Mouse (Mus musculus): ENCODE measurements around the gene Dck. TPM values are rescaled to one million over a fixed set of nuclear protein-coding genes. Genes with fewer than 3 reads are reported as not detected.

Dck gene
- polyA plus RNA-seq, 1 experiment from 2014 or later = 127 TPM

Other genes starting within 250 kb of the Dck start
- 0.14 TPM in 1 of 2 replicates, not detected in the other for gene Jchain, start 237.1 kb upstream of the Dck start, polyA plus RNA-seq (2016; fragmentation: Nextera tagmentation; extraction: Ambion mirVana)
- gene Utp3, start 210.5 kb upstream of the Dck start, polyA plus RNA-seq (2016; fragmentation: Nextera tagmentation; extraction: Ambion mirVana) = 86.5 and 95.9 TPM in 2 replicates
- 29.6 and 33.9 TPM in 2 replicates for gene Rufy3, start 200.0 kb upstream of the Dck start, polyA plus RNA-seq (2016; fragmentation: Nextera tagmentation; extraction: Ambion mirVana)
- gene Grsf1, start 88.8 kb upstream of the Dck start, polyA plus RNA-seq (2016; fragmentation: Nextera tagmentation; extraction: Ambion mirVana) = 79.7 and 82.4 TPM in 2 replicates
- gene Mob1b, start 44.1 kb upstream of the Dck start, polyA plus RNA-seq (2016; fragmentation: Nextera tagmentation; extraction: Ambion mirVana) = 14.1 and 14.9 TPM in 2 replicates
- gene Slc4a4, start 121.8 kb downstream of the Dck start, polyA plus RNA-seq (2016; fragmentation: Nextera tagmentation; extraction: Ambion mirVana) = 1.3 and 1.7 TPM in 2 replicates

Data from forebrain, embryonic 10.5 days (tissue).